Mouse (Mus musculus): ENCODE data around the gene Cmtm1.

GRCm38 (mm10) chr8:104247054-104247907 lies 62.7 kb downstream of the Cmtm1 start:
- TF ChIP-seq CTCF (IDR thresholded peaks at IDR 0.05 in 2 of 3, conservative IDR thresholded peaks at IDR 0.05 in 1 of 3; ENCODE audit: control insufficient read depth in 1 of 3, insufficient read depth in 1 of 3, low read depth in 2 of 3, low read length in 3 of 3, poor library complexity in 1 of 3, severe bottlenecking in 1 of 3) (no peak), CHD1 (IDR thresholded peaks at IDR 0.05; ENCODE audit: low read depth, low read length) (peak; percentile 92; the same call in 1 of the 2 replicates), MEF2A (IDR thresholded peaks at IDR 0.05; ENCODE audit: extremely low read depth, insufficient replicate concordance, low read depth, low read length, poor library complexity, severe bottlenecking) (no peak), POLR2A (IDR thresholded peaks at IDR 0.05; ENCODE audit: control insufficient read depth in 1 of 2, insufficient read depth in 1 of 2, low read depth in 1 of 2, low read length in 2 of 2, poor library complexity in 1 of 2) (peak; percentile 40 to 41; a peak in 1 of 4 replicates), EP300 (IDR thresholded peaks at IDR 0.05; ENCODE audit: low read depth in 1 of 2, low read length in 2 of 2) (peak in 1 of 2 experiments; percentile 32; a peak in 1 of 4 replicates), E2F4 (IDR thresholded peaks at IDR 0.05; ENCODE audit: borderline replicate concordance, low read depth, low read length) (no peak), MAX (IDR thresholded peaks at IDR 0.05; ENCODE audit: low read length) (peak; percentile 26; the same call in 1 of the 2 replicates), ELF1 (IDR thresholded peaks at IDR 0.05; ENCODE audit: low read depth, low read length) (no peak), ZC3H11A (IDR thresholded peaks at IDR 0.05; ENCODE audit: low read depth, low read length) (no peak), MAFK (IDR thresholded peaks at IDR 0.05; ENCODE audit: borderline replicate concordance, low read depth, low read length) (no peak), TBP (IDR thresholded peaks at IDR 0.05; ENCODE audit: low read depth, low read length) (no peak; the same call in 1 of the 2 replicates), ZNF384 (IDR thresholded peaks at IDR 0.05; ENCODE audit: low read depth, low read length) (peak; percentile 87)

Data from MEL (cell line).